Mouse (Mus musculus) CD4-positive helper T cell, adult 2 months (primary cell): ENCODE measurements around the gene Gm20721.
"Not testable (repeated sequence)": the region's sequence is repeated elsewhere in the genome, so short reads cannot be mapped to it uniquely, and the experiment has no call there.

Experiments
- DNase-seq: peaks from one replicate; pipeline ENCODE4 v3.0.0-alpha.2; 2012; ENCODE audit warnings: low read depth, missing footprints, low spot score

The Gm20721 gene

GRCm38 (mm10) chr2:174346612-174346998 is at the start of gene Gm20721:
Gene Gm20721, minus strand, starts transcription at chr2:174346712.
- DNase-seq, result no peak

GRCm38 (mm10) chr2:174393383-174393782 is 46.9 kb upstream of the Gm20721 start:
- no peak for DNase-seq

- DNase-seq, result no peak
Measured at GRCm38 (mm10) chr2:174392554-174392953, 46.0 kb upstream of the Gm20721 start.

GRCm38 (mm10) chr2:174391936-174392335 is 45.4 kb upstream of the Gm20721 start:
- no peak for DNase-seq

- no peak for DNase-seq
Measured at GRCm38 (mm10) chr2:174381021-174381420, 34.5 kb upstream of the Gm20721 start.

GRCm38 (mm10) chr2:174366571-174366970 is 20.1 kb upstream of the Gm20721 start:
- no peak for DNase-seq

- DNase-seq, result no peak
Measured at GRCm38 (mm10) chr2:174359656-174360055, 13.1 kb upstream of the Gm20721 start.

GRCm38 (mm10) chr2:174358516-174358915 is 12.0 kb upstream of the Gm20721 start:
- no peak for DNase-seq

- DNase-seq, result not testable (repeated sequence)
Measured at GRCm38 (mm10) chr2:174346999-174347668, 622 bp upstream of the Gm20721 start.

GRCm38 (mm10) chr2:174344996-174345395 is 1.5 kb downstream of the Gm20721 start:
- no peak for DNase-seq

GRCm38 (mm10) chr2:174344003-174344655 is 2.4 kb downstream of the Gm20721 start:
- peak; percentile 77 for DNase-seq

- DNase-seq, result no peak
Measured at GRCm38 (mm10) chr2:174343566-174343965, 2.9 kb downstream of the Gm20721 start.

- no peak for DNase-seq
Measured at GRCm38 (mm10) chr2:174342793-174343400, 3.6 kb downstream of the Gm20721 start.

- no peak for DNase-seq
Measured at GRCm38 (mm10) chr2:174340893-174341580, 5.5 kb downstream of the Gm20721 start.

- no peak for DNase-seq
Measured at GRCm38 (mm10) chr2:174340229-174340892, 6.2 kb downstream of the Gm20721 start.

GRCm38 (mm10) chr2:174339701-174340100 is 6.8 kb downstream of the Gm20721 start:
- no peak for DNase-seq

GRCm38 (mm10) chr2:174337275-174337674 is 9.2 kb downstream of the Gm20721 start:
- no peak for DNase-seq

- DNase-seq, result no peak
Measured at GRCm38 (mm10) chr2:174334415-174334814, 12.1 kb downstream of the Gm20721 start.

- peak; percentile 32 for DNase-seq
Measured at GRCm38 (mm10) chr2:174333239-174333890, 13.1 kb downstream of the Gm20721 start.

GRCm38 (mm10) chr2:174331282-174332030 is 15.1 kb downstream of the Gm20721 start:
- no peak for DNase-seq
